Mouse (Mus musculus) heart, postnatal 0 days (tissue): Measurements from ENCODE around the gene Haus6. TPM values are rescaled to one million over a fixed set of nuclear protein-coding genes. Genes with fewer than 3 reads are reported as not detected.
A peak's percentile ranks its signal among the peaks of the same experiment; 100 is the strongest.

Experiments
- ATAC-seq: fragments of 200-750 bp; cut with Nextera tagmentation; 2 replicates; pipeline ENCODE4 v1.8.0; 2017; ENCODE audit warnings: low read depth, moderate number of reproducible peaks, moderate library complexity; ENCODE audit not compliant: insufficient read depth
- DNase-seq: peaks from one replicate; pipeline ENCODE4 v3.0.0-alpha.2; 2016; ENCODE audit warnings: low spot score
- H3K27ac ChIP-seq: fragments of 300-500 bp; sonication (generic); 2 replicates; pipeline ENCODE4 v1.5.1; 2014; ENCODE audit warnings: low read depth, mild to moderate bottlenecking
- H3K27me3 ChIP-seq: fragments of 300-500 bp; sonication (generic); 2 replicates; pipeline ENCODE4 v1.6.1; 2014; ENCODE audit warnings: low read length, mixed read lengths; ENCODE audit not compliant: control insufficient read depth, insufficient read depth
- H3K36me3 ChIP-seq: fragments of 300-500 bp; sonication (generic); replicated peaks from 2 replicates; pipeline ENCODE4 v1.6.1; 2014; ENCODE audit warnings: low read length, mixed read lengths; ENCODE audit not compliant: control insufficient read depth, insufficient read depth
- H3K4me1 ChIP-seq: fragments of 300-500 bp; sonication (generic); 2 replicates; pipeline ENCODE4 v1.6.1; 2014; ENCODE audit warnings: antibody characterized with exemption; ENCODE audit not compliant: control insufficient read depth, insufficient read depth
- H3K4me2 ChIP-seq: fragments of 300-500 bp; sonication (generic); 2 replicates; pipeline ENCODE4 v1.6.1; 2014; ENCODE audit warnings: low read depth, mild to moderate bottlenecking, low read length, moderate library complexity
- H3K4me3 ChIP-seq: fragments of 300-500 bp; sonication (generic); 2 replicates; pipeline ENCODE4 v1.5.1; 2014; ENCODE audit warnings: low read depth, low read length
- H3K9ac ChIP-seq: fragments of 300-500 bp; sonication (generic); replicated peaks from 2 replicates; pipeline ENCODE4 v1.6.1; 2014; ENCODE audit warnings: low read depth, low read length, mixed read lengths
- H3K9me3 ChIP-seq: fragments of 300-500 bp; sonication (generic); replicated peaks from 2 replicates; pipeline ENCODE4 v1.6.1; 2016; ENCODE audit warnings: low read length; ENCODE audit not compliant: control insufficient read depth
- CTCF ChIP-seq: IDR thresholded peaks from 2 replicates; pipeline ENCODE4 v1.5.1; 2016; ENCODE audit warnings: antibody characterized with exemption, control low read depth, low read depth
- EP300 ChIP-seq: IDR thresholded peaks from 2 replicates; pipeline ENCODE4 v1.6.1; 2016; ENCODE audit warnings: antibody characterized with exemption, low read depth
- WGBS: fragments of 180-500 bp; shearing (Covaris S2); extraction: QIAGEN DNeasy Blood & Tissue Kit; methylation state at CpG from one replicate; pipeline ENCODE4 v1.1.7; 2014; 5-methylcytosine and 5-hydroxymethylcytosine counted together
- polyA plus RNA-seq: library from polyadenylated mRNA; unstranded; fragments of >200 nt; fragmentation: Nextera tagmentation; extraction: Ambion mirVana; gene quantifications from 2 replicates; pipeline ENCODE4 v1.2.1, GENCODE M21; 2015
- total RNA-seq: library from RNA; depleted of rRNA; stranded (reverse); fragments of >200 nt; gene quantifications from 2 replicates; pipeline ENCODE4 v1.2.3, GENCODE M21; 2014; ENCODE audit warnings: low replicate concordance

The Haus6 gene
- total and polyA plus RNA-seq, 2 experiments from 2014 or later = 2.9 to 3.8 TPM

DNA sequence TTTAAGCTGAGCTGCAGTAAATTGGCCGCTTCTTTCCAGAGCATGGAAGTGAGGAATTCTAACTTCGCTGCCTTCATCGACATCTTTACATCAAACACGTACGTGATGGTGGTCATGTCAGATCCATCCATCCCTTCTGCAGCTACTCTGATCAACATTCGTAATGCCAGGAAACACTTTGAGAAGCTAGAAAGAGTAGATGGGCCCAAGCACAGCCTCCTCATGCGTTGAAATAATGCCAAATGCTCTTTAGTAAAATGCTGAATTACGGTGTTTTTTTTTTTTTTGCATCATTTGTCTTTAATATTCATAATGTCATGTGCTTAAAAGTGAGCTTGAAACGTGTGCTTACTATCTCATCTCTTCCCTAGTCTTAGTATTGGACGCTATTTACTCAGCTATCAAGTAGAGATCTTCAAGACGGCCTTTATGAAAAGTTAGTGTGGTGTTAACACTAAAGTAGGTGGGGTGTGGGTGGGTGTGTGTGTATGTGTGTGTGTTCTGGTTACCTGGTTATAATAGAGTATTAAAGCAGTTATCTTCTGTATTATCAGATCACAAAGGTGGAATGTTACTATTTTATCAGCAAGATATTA is 35.1 kb downstream of the Haus6 start:
- Histone ChIP-seq H3K4me1 (peaks cover 19% of the 10 kb centered on the region), H3K36me3 (0 out of 2 replicates have a peak, but pooled peaks cover 7% of the 10 kb centered on the region), H3K27me3 (no peaks in the 10 kb centered on the region), H3K4me3 (peak overlapping the region; percentile 77), H3K27ac (no peak overlapping the region; the same call in 1 of the 2 replicates), H3K4me2 (peak overlapping the region; percentile 75), H3K9ac (peak overlapping the region; percentile 85), H3K9me3 (no peaks in the 10 kb centered on the region)
- ATAC-seq (no peak), DNase-seq (no peak)
- WGBS = 7% methylated on average over 11 of the region's 11 CpGs
- no peak for TF ChIP-seq EP300
- no peak for TF ChIP-seq CTCF

GRCm38 (mm10) chr4:86576120-86576541 is 35.7 kb downstream of the Haus6 start:
- TF ChIP-seq EP300 (no peak), CTCF (no peak)

DNA sequence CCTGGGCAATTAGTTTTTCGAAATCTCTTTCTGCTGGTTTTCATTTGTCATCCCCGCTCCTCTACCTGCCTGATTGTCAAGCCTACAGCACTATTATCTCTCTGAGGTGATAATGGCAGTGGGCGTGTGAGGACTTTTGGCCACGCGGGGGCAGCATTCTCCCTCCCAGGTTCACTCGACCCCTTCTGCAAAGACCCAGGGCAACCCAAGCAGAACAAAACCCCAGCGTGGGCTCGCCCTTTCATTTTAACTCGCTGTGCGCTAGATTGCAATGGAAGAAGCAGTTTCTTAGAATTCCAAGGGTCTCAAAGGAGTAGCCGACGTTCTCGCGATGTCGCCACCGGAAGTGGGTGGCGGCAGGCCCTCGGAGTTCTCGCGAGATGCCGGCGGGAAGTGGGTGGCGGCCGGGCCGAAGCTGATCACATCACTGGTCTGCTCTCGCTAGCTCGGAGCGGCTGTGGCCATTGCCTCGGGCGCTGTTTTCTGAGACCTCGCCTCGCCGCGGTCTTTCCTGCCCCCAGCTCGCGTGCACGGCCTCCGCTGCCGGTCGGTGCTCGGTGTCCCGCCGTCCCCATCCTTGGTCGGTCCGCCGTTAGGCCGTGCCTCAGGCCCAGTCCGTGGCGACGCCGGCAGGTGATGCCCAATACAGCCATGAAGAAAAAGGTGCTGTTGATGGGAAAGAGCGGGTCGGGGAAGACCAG is 36.4 kb downstream of the Haus6 start, which contains the start of gene Rraga:
Gene Rraga, plus strand, starts transcription at position 386 of the 701 bp plus-strand sequence.
- Histone ChIP-seq H3K9ac (peak within 1 kb of the TSS; percentile 85), H3K4me1 (peaks cover 19% of the 10 kb centered on the region), H3K9me3 (no peaks in the 10 kb centered on the region), H3K27ac (peak within 1 kb of the TSS; percentile 93), H3K36me3 (0 out of 2 replicates have a peak, but pooled peaks cover 7% of the 10 kb centered on the region), H3K27me3 (no peaks in the 10 kb centered on the region), H3K4me2 (peak within 1 kb of the TSS; percentile 75), H3K4me3 (peak within 1 kb of the TSS; percentile 77)
- WGBS = under 1% methylated on average over 53 of the region's 53 CpGs
- DNase-seq = peak; percentile 90
- peak; percentile 98 for ATAC-seq
- TF ChIP-seq EP300 (peak; percentile 100), CTCF (peak; percentile 76)

More at GRCm38 (mm10) chr4:86576120-86576541, 35.7 kb downstream of the Haus6 start:
- Histone ChIP-seq H3K9ac (peak overlapping the region; percentile 85), H3K27me3 (no peaks in the 10 kb centered on the region), H3K27ac (peak overlapping the region; percentile 93), H3K36me3 (0 out of 2 replicates have a peak, but pooled peaks cover 7% of the 10 kb centered on the region), H3K9me3 (no peaks in the 10 kb centered on the region), H3K4me1 (peaks cover 19% of the 10 kb centered on the region), H3K4me3 (peak overlapping the region; percentile 77), H3K4me2 (peak overlapping the region; percentile 75)
- 0% methylated on average over 20 of the region's 20 CpGs for WGBS
- DNase-seq (peak; percentile 11), ATAC-seq (no peak; the same call in 1 of the 2 replicates)

DNA sequence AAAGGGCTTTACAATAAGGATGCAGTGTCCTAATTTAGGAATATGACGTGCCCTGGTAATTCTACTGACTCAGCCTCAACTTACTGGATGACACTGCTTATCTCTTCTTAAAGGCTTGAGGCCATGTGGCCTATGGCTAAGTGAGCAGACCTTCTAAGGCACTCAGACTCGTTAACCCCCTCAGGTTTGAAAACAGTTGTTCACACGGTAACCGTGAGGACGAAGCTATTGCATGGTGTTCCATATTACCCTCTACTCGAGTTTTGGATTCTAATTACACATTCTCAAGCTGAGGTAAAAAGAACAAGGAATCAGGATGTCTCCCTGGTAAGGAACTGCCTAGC is 36.9 kb downstream of the Haus6 start:
- Histone ChIP-seq H3K9me3 (no peaks in the 10 kb centered on the region), H3K27ac (peak overlapping the region; percentile 93), H3K27me3 (no peaks in the 10 kb centered on the region), H3K4me1 (peaks cover 19% of the 10 kb centered on the region), H3K4me3 (peak overlapping the region; percentile 77), H3K36me3 (0 out of 2 replicates have a peak, but pooled peaks cover 7% of the 10 kb centered on the region), H3K4me2 (peak overlapping the region; percentile 75), H3K9ac (peak overlapping the region; percentile 85)
- whole genome bisulfite sequencing = 14% methylated on average over 6 of the region's 6 CpGs
- TF ChIP-seq CTCF = no peak
- TF ChIP-seq EP300 = no peak
- no peak for DNase-seq
- ATAC-seq = no peak

GRCm38 (mm10) chr4:86561061-86561460 is 50.8 kb downstream of the Haus6 start:
- H3K9me3 ChIP-seq = no peaks in the 10 kb centered on the region
- DNase-seq (no peak), ATAC-seq (no peak)
- H3K27me3 ChIP-seq = no peaks in the 10 kb centered on the region
- no peaks in the 10 kb centered on the region for H3K4me1 ChIP-seq
- no peak for TF ChIP-seq CTCF
- TF ChIP-seq EP300 = no peak
- no peaks in the 10 kb centered on the region for H3K36me3 ChIP-seq
- H3K4me2 ChIP-seq = no peak overlapping the region
- WGBS = 91% methylated on average over 3 of the region's 3 CpGs
- no peak overlapping the region for H3K4me3 ChIP-seq
- H3K27ac ChIP-seq = no peak overlapping the region
- H3K9ac ChIP-seq = no peak overlapping the region
